Mouse (Mus musculus): ENCODE measurements around the gene Slc27a1. TPM values are rescaled to one million over a fixed set of nuclear protein-coding genes. Genes with fewer than 3 reads are reported as not detected.

The Slc27a1 gene
- total and polyA plus RNA-seq, 2 experiments from 2014 or later: 68.5 to 178 TPM

DNA sequence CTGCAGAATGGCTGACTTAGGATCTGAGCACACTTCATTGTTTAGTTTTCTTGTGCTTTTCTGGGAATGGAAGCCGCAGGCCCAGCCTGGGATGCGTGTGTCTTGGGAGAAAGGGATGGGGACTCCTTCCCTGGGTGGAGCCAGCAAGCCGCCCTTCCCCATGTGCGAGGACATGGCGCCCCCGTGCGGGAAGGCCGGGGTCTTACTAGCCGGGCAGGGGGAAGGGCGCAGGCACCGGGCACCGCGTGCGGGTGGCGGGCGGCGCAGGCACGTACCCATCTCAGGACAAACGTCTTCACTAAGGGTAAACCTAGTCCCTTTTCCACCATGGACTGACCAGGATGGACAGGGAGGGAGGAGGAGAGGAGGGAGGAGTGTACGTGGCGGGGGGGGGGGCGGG, 64.5 kb downstream of the Slc27a1 start:
- Histone ChIP-seq H3K9me3 (replicated peaks; ENCODE audit: control insufficient read depth, low read length) (no peaks in the 10 kb centered on the region), H3K36me3 (replicated peaks; ENCODE audit: control insufficient read depth, insufficient read depth, low read length) (no peaks in the 10 kb centered on the region), H3K9ac (replicated peaks; ENCODE audit: low read depth, low read length) (no peak overlapping the region), H3K4me2 (ENCODE audit: low read depth, low read length) (no peak overlapping the region; the same call in 1 of the 2 replicates), H3K4me3 (ENCODE audit: low read depth, low read length) (no peak overlapping the region), H3K27ac (ENCODE audit: low read depth) (no peak overlapping the region), H3K27me3 (ENCODE audit: control insufficient read depth, insufficient read depth, low read length) (peaks cover 43% of the 10 kb centered on the region), H3K4me1 (ENCODE audit: control insufficient read depth, insufficient read depth) (peaks cover 22% of the 10 kb centered on the region)
- 16% methylated on average over 19 of the region's 22 CpGs for WGBS
- ATAC-seq (ENCODE audit: insufficient read depth, low read depth) (no peak), DNase-seq (ENCODE audit: low spot score) (no peak)
- TF ChIP-seq EP300 (IDR thresholded peaks at IDR 0.05; ENCODE audit: low read depth): no peak
- peak; percentile 40 for TF ChIP-seq CTCF (IDR thresholded peaks at IDR 0.05; ENCODE audit: low read depth)

DNA sequence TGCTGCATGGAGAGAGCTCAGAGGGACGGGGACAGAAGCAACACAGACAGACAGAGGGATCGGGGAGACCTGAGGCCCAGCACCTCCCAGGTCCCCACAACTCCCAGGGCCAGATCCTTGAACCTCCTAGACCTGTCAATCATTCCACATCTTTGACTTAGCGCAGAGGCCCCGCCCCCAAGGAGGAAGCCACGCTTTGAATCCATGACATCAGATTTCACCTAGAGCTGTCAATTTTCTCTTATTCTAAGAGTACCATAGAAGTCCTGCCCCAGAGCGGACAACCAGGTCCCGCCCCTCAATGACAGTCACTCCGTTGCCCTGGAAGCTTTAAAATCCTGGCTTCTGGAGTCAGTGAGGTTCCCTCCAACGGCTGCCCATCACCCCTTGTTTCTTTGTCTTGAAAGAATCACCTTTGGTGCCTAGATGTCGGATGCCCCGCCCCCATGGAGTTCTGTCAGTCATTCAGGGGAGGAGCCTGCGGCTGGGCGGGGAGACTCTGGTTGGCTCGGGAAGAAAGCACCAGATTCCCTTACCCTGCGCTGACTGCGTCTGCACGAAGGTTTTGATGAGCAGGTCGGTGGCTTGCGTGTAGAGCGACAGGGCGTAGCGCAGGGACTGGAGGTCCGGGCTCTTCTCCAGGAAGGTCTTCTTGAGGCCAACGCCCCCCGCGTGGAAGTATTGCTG, 65.4 kb downstream of the Slc27a1 start:
- WGBS: 4% methylated on average over 26 of the region's 26 CpGs
- Histone ChIP-seq H3K4me2 (ENCODE audit: low read depth, low read length) (peak overlapping the region; percentile 19), H3K4me1 (ENCODE audit: control insufficient read depth, insufficient read depth) (peaks cover 14% of the 10 kb centered on the region), H3K9me3 (replicated peaks; ENCODE audit: control insufficient read depth, low read length) (no peaks in the 10 kb centered on the region), H3K36me3 (replicated peaks; ENCODE audit: control insufficient read depth, insufficient read depth, low read length) (no peaks in the 10 kb centered on the region), H3K4me3 (ENCODE audit: low read depth, low read length) (no peak overlapping the region), H3K27ac (ENCODE audit: low read depth) (no peak overlapping the region), H3K9ac (replicated peaks; ENCODE audit: low read depth, low read length) (no peak overlapping the region), H3K27me3 (ENCODE audit: control insufficient read depth, insufficient read depth, low read length) (peaks cover 43% of the 10 kb centered on the region)
- DNase-seq (ENCODE audit: low spot score): no peak
- no peak for ATAC-seq (ENCODE audit: insufficient read depth, low read depth)
- no peak for TF ChIP-seq CTCF (IDR thresholded peaks at IDR 0.05; ENCODE audit: low read depth)
- no peak for TF ChIP-seq EP300 (IDR thresholded peaks at IDR 0.05; ENCODE audit: low read depth)

Small RNA genes lying within 50 kb of the gene (microRNA-seq; reads per million reads assigned to microRNA genes)
- gene Mir6769b: not detected

Other genes starting within 250 kb of the Slc27a1 start
- gene Use1, start 202.0 kb upstream of the Slc27a1 start, total RNA-seq (2014; rRNA removed; ENCODE audit: low replicate concordance): 91.3 and 127 TPM in 2 replicates
- 94.8 and 107 TPM in 2 replicates for gene Use1, start 202.0 kb upstream of the Slc27a1 start, polyA plus RNA-seq (2015; fragmentation: Nextera tagmentation; extraction: Ambion mirVana)
- 10.2 and 10.6 TPM in 2 replicates for gene Ocel1, start 197.6 kb upstream of the Slc27a1 start, total RNA-seq (2014; rRNA removed; ENCODE audit: low replicate concordance)
- 5.7 and 5.9 TPM in 2 replicates for gene Ocel1, start 197.6 kb upstream of the Slc27a1 start, polyA plus RNA-seq (2015; fragmentation: Nextera tagmentation; extraction: Ambion mirVana)
- 162 and 174 TPM in 2 replicates for gene Nr2f6, start 186.9 kb upstream of the Slc27a1 start, total RNA-seq (2014; rRNA removed; ENCODE audit: low replicate concordance)
- gene Nr2f6, start 186.9 kb upstream of the Slc27a1 start, polyA plus RNA-seq (2015; fragmentation: Nextera tagmentation; extraction: Ambion mirVana): 38.3 and 40.5 TPM in 2 replicates
- gene Ushbp1, start 173.1 kb upstream of the Slc27a1 start, total RNA-seq (2014; rRNA removed; ENCODE audit: low replicate concordance): 23.9 and 47.3 TPM in 2 replicates
- 21.6 and 22.1 TPM in 2 replicates for gene Ushbp1, start 173.1 kb upstream of the Slc27a1 start, polyA plus RNA-seq (2015; fragmentation: Nextera tagmentation; extraction: Ambion mirVana)
- 99.2 and 155 TPM in 2 replicates for gene Babam1, start 172.0 kb upstream of the Slc27a1 start, total RNA-seq (2014; rRNA removed; ENCODE audit: low replicate concordance)
- gene Babam1, start 172.0 kb upstream of the Slc27a1 start, polyA plus RNA-seq (2015; fragmentation: Nextera tagmentation; extraction: Ambion mirVana): 60.2 and 62.5 TPM in 2 replicates
- 9.5 and 12.1 TPM in 2 replicates for gene Ankle1, start 162.9 kb upstream of the Slc27a1 start, total RNA-seq (2014; rRNA removed; ENCODE audit: low replicate concordance)
- gene Ankle1, start 162.9 kb upstream of the Slc27a1 start, polyA plus RNA-seq (2015; fragmentation: Nextera tagmentation; extraction: Ambion mirVana): 4.4 and 5.4 TPM in 2 replicates
- gene Abhd8, start 105.2 kb upstream of the Slc27a1 start, total RNA-seq (2014; rRNA removed; ENCODE audit: low replicate concordance): 57.7 and 69.8 TPM in 2 replicates
- 32.8 and 36.6 TPM in 2 replicates for gene Abhd8, start 105.2 kb upstream of the Slc27a1 start, polyA plus RNA-seq (2015; fragmentation: Nextera tagmentation; extraction: Ambion mirVana)
- gene Mrpl34, start 103.9 kb upstream of the Slc27a1 start, total RNA-seq (2014; rRNA removed; ENCODE audit: low replicate concordance): 169 and 188 TPM in 2 replicates
- 284 and 320 TPM in 2 replicates for gene Mrpl34, start 103.9 kb upstream of the Slc27a1 start, polyA plus RNA-seq (2015; fragmentation: Nextera tagmentation; extraction: Ambion mirVana)
- 73.5 and 89.9 TPM in 2 replicates for gene Dda1, start 99.7 kb upstream of the Slc27a1 start, total RNA-seq (2014; rRNA removed; ENCODE audit: low replicate concordance)
- 62.7 and 66.4 TPM in 2 replicates for gene Dda1, start 99.7 kb upstream of the Slc27a1 start, polyA plus RNA-seq (2015; fragmentation: Nextera tagmentation; extraction: Ambion mirVana)
- gene Ano8, start 82.9 kb upstream of the Slc27a1 start, total RNA-seq (2014; rRNA removed; ENCODE audit: low replicate concordance): 10.8 and 15.0 TPM in 2 replicates
- 0.74 and 0.93 TPM in 2 replicates for gene Ano8, start 82.9 kb upstream of the Slc27a1 start, polyA plus RNA-seq (2015; fragmentation: Nextera tagmentation; extraction: Ambion mirVana)
- 21.1 and 36.7 TPM in 2 replicates for gene Gtpbp3, start 80.8 kb upstream of the Slc27a1 start, total RNA-seq (2014; rRNA removed; ENCODE audit: low replicate concordance)
- gene Gtpbp3, start 80.8 kb upstream of the Slc27a1 start, polyA plus RNA-seq (2015; fragmentation: Nextera tagmentation; extraction: Ambion mirVana): 10.3 and 11.3 TPM in 2 replicates
- gene Plvap, start 57.1 kb upstream of the Slc27a1 start, total RNA-seq (2014; rRNA removed; ENCODE audit: low replicate concordance): 51.6 and 95.2 TPM in 2 replicates
- 63.4 and 64.8 TPM in 2 replicates for gene Plvap, start 57.1 kb upstream of the Slc27a1 start, polyA plus RNA-seq (2015; fragmentation: Nextera tagmentation; extraction: Ambion mirVana)
- 1.1 TPM in 1 of 2 replicates, not detected in the other for gene Ccdc194, start 43.2 kb upstream of the Slc27a1 start, total RNA-seq (2014; rRNA removed; ENCODE audit: low replicate concordance)
- 0.12 and 0.14 TPM in 2 replicates for gene Ccdc194, start 43.2 kb upstream of the Slc27a1 start, polyA plus RNA-seq (2015; fragmentation: Nextera tagmentation; extraction: Ambion mirVana)
- gene Bst2, start 31.4 kb upstream of the Slc27a1 start, total RNA-seq (2014; rRNA removed; ENCODE audit: low replicate concordance): 101 and 109 TPM in 2 replicates
- gene Bst2, start 31.4 kb upstream of the Slc27a1 start, polyA plus RNA-seq (2015; fragmentation: Nextera tagmentation; extraction: Ambion mirVana): 42.9 and 43.3 TPM in 2 replicates
- gene Mvb12a, start 26.0 kb upstream of the Slc27a1 start, total RNA-seq (2014; rRNA removed; ENCODE audit: low replicate concordance): 47.6 and 61.5 TPM in 2 replicates
- 54.4 and 55.3 TPM in 2 replicates for gene Mvb12a, start 26.0 kb upstream of the Slc27a1 start, polyA plus RNA-seq (2015; fragmentation: Nextera tagmentation; extraction: Ambion mirVana)
- gene Tmem221, start 10.0 kb upstream of the Slc27a1 start, total RNA-seq (2014; rRNA removed; ENCODE audit: low replicate concordance): 0.08 TPM in 1 of 2 replicates, not detected in the other
- gene Tmem221, start 10.0 kb upstream of the Slc27a1 start, polyA plus RNA-seq (2015; fragmentation: Nextera tagmentation; extraction: Ambion mirVana): 0.23 and 0.37 TPM in 2 replicates
- gene Nxnl1, start 2.3 kb upstream of the Slc27a1 start, total RNA-seq (2014; rRNA removed; ENCODE audit: low replicate concordance): 0.50 TPM in 1 of 2 replicates, not detected in the other
- 0.12 TPM in 2 replicates for gene Nxnl1, start 2.3 kb upstream of the Slc27a1 start, polyA plus RNA-seq (2015; fragmentation: Nextera tagmentation; extraction: Ambion mirVana)
- gene Pgls, start 23.3 kb downstream of the Slc27a1 start, total RNA-seq (2014; rRNA removed; ENCODE audit: low replicate concordance): 333 and 425 TPM in 2 replicates
- gene Pgls, start 23.3 kb downstream of the Slc27a1 start, polyA plus RNA-seq (2015; fragmentation: Nextera tagmentation; extraction: Ambion mirVana): 210 and 212 TPM in 2 replicates
- 0.04 and 12.6 TPM in 2 replicates for gene Fam129c, start 28.8 kb downstream of the Slc27a1 start, total RNA-seq (2014; rRNA removed; ENCODE audit: low replicate concordance)
- gene Fam129c, start 28.8 kb downstream of the Slc27a1 start, polyA plus RNA-seq (2015; fragmentation: Nextera tagmentation; extraction: Ambion mirVana): 0.59 and 1.6 TPM in 2 replicates
- 84.1 and 108 TPM in 2 replicates for gene Colgalt1, start 42.1 kb downstream of the Slc27a1 start, total RNA-seq (2014; rRNA removed; ENCODE audit: low replicate concordance)
- 32.7 and 35.4 TPM in 2 replicates for gene Colgalt1, start 42.1 kb downstream of the Slc27a1 start, polyA plus RNA-seq (2015; fragmentation: Nextera tagmentation; extraction: Ambion mirVana)
- 0.57 and 1.2 TPM in 2 replicates for gene Unc13a, start 102.9 kb downstream of the Slc27a1 start, total RNA-seq (2014; rRNA removed; ENCODE audit: low replicate concordance)
- gene Unc13a, start 102.9 kb downstream of the Slc27a1 start, polyA plus RNA-seq (2015; fragmentation: Nextera tagmentation; extraction: Ambion mirVana): 0.51 and 0.60 TPM in 2 replicates
- gene Jak3, start 107.4 kb downstream of the Slc27a1 start, total RNA-seq (2014; rRNA removed; ENCODE audit: low replicate concordance): 14.6 and 16.9 TPM in 2 replicates
- gene Jak3, start 107.4 kb downstream of the Slc27a1 start, polyA plus RNA-seq (2015; fragmentation: Nextera tagmentation; extraction: Ambion mirVana): 5.7 and 5.8 TPM in 2 replicates
- gene Insl3, start 120.3 kb downstream of the Slc27a1 start, total RNA-seq (2014; rRNA removed; ENCODE audit: low replicate concordance): not detected in 2 replicates
- 1.5 and 2.4 TPM in 2 replicates for gene Insl3, start 120.3 kb downstream of the Slc27a1 start, polyA plus RNA-seq (2015; fragmentation: Nextera tagmentation; extraction: Ambion mirVana)
- gene B3gnt3, start 132.9 kb downstream of the Slc27a1 start, total RNA-seq (2014; rRNA removed; ENCODE audit: low replicate concordance): 8.7 TPM in 2 replicates
- 6.4 TPM in 2 replicates for gene B3gnt3, start 132.9 kb downstream of the Slc27a1 start, polyA plus RNA-seq (2015; fragmentation: Nextera tagmentation; extraction: Ambion mirVana)
- gene Fcho1, start 156.8 kb downstream of the Slc27a1 start, total RNA-seq (2014; rRNA removed; ENCODE audit: low replicate concordance): 0.04 and 1.1 TPM in 2 replicates
- gene Fcho1, start 156.8 kb downstream of the Slc27a1 start, polyA plus RNA-seq (2015; fragmentation: Nextera tagmentation; extraction: Ambion mirVana): 0.92 and 1.4 TPM in 2 replicates

All from heart, postnatal 0 days (tissue).